Mouse (Mus musculus) frontal cortex, postnatal 25 days (tissue): ENCODE data around the gene Zmynd8.

Source experiments
- DNase-seq, 2 experiments: peaks; one replicate each; pipeline ENCODE4 v3.0.0; 2022; ENCODE audit warnings: low spot score in 2 of 2

Zmynd8 gene

DNA sequence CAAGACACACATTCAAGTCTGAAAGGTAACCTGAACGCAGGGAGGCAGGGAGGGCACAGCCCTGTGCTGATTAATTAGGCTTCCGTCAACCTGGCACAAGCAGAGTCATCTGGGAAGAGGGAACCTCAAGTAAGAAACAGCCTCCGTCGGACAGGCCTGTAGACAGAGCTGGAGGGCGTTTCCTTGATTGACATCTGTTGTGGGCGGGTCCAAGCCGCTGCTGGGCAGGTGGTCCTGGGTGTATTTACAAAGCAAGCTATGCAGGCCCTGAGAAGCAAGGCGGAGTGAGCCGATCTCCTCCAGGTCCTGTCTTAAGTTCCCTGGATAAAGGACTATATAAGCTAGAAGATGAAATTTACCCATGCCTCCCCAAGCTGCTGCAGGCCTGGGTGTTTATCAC is 65.3 kb downstream of the Zmynd8 start:
- no peak for DNase-seq

DNA sequence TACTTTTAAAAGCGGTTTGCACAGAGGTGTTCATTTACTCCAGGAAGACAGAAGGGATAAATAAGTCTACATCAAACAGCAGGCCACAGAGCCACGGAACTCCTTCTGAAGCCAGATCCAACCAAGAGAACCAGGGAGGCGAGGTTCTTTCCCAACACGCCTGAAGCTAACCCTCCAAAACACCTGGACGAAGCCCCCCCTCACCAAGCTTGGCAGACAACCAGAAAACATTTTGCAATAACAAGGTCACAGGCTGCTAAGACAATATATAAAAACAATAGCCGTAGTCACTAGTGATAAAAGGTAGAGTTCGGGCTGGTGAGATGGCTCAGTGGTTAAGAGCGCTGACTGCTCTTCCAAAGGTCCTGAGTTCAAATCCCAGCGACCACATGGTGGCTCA is 66.1 kb downstream of the Zmynd8 start:
- no peak for DNase-seq

DNA sequence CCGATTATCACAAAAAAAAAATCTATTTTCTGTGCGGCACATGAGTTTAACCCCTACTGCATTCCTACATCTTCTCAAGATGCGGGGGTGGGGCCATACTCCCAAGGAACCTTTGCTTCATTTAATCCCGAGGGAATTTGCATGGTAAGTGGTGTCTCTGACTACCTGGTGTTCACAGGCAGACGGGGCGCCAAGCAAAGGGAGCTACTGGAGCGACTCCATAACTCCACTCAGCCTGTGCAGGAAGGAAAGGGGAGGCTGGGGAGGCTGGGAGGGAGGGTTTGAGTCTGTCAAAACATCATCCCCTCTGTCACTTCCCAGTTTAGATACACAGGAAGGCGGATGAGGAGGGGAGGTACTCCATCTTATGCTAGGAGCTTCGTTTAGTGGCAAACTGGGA is 66.5 kb downstream of the Zmynd8 start:
- DNase-seq, result no peak

DNA sequence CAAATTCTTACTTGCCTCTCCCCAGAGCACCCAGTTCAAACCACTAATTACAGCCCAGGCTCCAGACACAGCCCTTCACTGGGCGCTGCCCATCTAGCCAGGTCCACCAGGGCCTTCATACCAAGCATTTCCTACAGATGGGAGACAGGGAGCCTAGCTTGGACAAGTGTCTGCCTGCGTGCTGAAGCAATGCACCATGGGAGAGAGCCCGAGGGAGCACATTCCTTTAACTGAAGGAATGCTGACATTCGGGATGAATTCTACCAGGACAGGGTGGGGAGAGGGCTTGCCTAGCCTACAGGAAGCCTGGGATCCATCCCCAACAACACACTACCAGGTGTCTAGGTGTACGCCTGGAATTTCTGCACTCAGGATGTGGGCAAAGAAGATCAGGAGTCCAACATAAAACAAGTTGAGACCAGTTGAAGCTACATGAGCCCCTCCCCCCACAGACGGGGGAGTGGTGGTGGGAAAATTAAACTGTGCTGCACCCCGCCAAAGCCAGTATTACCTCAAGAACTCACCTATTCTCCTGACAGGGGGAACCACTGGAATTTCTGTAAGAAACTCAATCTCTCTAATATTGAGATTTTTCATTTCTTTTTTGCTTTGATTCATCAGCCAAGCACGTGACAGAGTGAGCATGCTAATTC is 67.1 kb downstream of the Zmynd8 start:
- DNase-seq, result no peak

DNA sequence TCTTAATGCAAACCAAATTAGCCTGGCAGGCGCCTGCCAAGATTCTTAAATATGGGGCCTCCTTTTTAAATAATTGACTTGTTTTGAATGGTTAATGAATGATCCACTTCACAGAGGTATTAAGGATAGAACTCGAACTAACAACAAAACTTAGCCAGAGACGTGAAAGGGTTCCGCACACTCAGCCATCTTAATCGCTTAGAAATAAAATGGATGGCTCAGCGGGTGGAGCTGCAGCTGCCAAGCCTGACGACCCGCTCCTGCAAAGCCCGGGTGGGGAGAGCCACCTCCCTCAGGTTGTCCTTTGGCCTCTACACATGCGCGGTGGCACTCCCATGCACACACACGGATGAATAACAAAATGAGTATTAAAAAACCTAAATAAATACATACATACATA is 70.0 kb downstream of the Zmynd8 start:
- no peak for DNase-seq

DNA sequence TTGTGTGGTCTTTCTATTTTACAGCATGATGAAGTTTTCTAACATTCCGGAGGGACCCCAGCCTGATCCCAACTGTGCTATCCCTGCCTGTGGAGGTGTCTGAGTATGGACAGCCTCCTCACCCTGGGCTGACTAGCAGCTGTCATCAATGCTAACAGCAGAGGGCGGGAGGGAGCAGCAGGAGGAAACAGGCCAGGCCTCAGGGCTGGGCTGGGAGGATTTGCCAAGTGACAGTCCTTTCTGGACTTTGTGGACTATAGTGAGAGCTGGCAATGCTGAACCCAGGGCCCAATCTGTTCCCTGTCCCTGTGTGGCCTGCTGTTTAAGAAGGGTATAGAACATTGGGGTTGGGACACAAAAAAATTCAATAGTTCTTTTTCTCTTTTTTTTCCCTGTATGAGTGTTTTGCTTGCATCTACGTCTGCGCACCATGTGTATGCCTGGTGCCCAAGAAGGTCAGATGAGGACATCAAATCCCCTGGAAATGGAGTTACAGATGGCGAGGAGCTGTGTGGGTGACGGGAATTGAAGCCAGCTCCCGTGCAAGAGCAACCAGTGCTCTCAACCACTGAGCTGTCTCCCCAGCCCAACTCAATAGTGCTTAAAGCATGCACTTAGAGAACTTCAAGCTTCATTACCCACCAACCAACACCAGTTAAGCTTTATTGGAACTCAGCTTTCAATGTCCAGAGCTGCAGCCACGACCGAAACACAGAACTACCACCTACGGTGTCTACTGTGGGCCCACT is 72.7 kb downstream of the Zmynd8 start:
- peak in 1 of 2 experiments; percentile 55 for DNase-seq

DNA sequence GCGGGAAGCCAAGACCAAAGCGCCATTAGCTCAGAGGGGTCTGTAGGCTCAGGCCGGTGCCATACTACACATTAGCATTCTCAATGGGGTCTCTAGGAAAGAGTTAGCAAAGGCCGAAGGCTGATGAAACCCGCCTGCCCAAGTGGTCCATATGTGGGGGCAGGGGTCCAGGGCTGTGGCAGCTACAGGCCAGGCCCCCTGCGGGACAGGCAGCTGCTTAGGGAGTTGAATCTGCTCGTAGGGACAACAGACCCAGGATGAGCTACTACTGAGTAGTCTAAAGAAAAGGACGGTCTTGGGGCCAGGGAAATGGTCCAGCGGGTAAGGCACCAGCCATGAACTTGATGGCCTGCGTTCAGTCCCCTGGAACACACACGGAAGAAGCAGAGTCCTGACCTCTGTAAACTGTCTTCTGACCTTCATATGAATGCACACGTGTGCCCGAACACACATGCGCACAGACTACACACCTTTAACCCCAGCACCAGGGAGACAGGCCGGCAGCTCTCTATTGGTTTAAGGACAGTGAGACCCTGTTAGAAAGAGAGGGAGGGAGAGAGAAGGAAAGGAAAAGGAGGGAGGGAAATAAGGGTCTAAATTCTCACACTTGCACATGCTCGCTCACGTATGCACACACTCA is 73.4 kb downstream of the Zmynd8 start:
- DNase-seq, result no peak

DNA sequence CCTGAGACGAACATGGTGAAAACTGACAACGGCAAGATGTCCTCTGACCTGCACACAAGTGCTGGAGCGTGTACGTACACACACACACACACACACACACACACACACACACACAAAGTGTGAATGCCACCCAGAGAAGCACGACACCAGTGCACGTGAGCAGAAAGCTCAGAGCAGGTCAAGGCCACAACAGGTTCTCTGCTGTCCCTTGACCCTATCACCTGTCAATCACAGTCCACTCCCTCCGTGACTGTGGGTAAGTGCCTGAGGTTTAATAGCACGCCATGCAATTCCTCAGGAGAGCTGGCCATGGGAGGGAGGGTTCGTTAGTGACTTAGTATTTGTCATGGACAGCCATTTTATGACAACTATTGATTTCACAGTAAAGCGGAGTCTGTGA is 74.0 kb downstream of the Zmynd8 start:
- DNase-seq, result no peak

DNA sequence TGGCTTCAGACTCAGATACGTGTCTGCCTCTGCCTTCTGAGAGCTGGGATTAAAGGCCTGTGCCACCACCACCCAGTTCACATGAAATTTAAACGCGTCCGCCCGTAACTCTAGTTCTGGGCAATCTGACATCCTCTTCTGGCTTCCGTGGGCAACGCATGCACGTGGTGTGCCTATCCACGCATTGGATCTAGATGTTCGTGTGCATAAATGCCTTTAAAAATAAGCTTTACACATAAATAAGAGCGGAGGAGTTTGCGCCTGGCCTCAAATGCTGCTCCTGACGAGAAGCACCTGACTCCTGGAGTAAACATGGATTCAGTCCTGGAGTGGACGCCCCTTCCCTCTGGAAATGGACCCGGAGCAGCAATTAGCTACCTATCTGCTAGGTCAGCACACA is 76.3 kb downstream of the Zmynd8 start:
- no peak for DNase-seq

DNA sequence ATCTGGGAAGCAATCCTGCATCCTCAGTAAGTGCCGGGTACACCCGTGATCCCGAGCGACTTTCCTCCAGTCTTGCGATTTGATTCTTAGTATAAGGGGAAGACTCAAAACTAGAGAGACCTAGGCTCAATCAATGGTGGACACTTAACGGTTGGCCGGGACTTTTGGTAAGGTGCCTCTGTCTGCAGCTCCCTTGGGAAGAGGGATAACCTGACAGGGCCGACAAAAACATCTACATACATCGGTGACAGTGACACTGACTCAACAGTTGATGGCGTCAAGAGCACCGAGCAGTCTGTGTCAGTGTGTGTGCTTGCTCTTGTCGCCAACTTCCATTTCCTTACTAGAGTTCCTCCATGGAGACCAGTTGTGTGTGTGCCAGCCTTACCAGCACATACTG is 77.1 kb downstream of the Zmynd8 start:
- DNase-seq, result no peak

DNA sequence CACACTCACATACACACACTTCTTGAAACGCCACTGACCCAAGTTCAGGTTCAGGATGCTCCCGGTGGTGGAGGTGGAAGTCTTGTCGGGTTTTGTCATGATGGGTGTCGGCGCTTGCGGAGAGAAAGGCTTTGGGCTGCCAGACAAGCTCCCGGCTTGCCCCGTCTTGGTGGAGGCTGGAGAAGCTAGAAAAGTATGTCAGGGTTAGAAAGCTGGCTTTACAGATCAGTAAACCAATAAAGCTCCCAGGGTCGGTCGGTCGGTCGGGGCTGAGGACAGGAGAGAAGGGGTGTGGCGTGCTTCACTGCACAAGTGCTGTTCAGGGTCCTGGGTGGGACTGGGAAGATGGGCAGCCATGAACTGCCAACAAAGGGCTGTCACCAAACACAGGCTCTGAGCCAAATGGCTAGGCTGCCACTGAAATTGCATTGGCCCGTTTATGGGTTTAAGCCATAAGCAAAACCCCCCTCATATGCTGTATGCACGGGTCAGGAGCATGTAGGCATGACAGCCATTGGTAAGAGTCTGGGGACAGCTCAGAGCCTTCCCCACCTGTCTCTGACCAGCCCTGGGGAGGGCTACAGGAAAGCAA is 78.2 kb downstream of the Zmynd8 start:
- no peak for DNase-seq

DNA sequence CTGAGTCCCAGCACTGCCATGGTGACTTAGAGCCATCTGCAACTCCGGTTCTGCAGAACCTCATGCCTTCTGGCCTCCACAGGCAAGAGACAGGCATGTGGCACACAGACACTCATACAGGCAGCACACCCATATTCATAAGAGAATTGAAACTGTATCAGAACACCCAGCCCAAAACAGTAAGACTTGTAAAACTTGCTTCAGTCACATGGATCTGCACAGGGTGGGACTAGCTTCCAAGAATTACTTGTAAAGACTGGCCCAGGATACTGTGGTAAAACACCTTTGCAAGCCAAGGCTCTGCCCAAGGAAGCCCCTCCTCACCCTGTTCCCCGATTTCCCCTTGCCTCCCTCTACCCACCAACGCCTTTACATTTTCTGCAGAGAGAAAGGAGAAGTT is 78.7 kb downstream of the Zmynd8 start:
- no peak for DNase-seq

DNA sequence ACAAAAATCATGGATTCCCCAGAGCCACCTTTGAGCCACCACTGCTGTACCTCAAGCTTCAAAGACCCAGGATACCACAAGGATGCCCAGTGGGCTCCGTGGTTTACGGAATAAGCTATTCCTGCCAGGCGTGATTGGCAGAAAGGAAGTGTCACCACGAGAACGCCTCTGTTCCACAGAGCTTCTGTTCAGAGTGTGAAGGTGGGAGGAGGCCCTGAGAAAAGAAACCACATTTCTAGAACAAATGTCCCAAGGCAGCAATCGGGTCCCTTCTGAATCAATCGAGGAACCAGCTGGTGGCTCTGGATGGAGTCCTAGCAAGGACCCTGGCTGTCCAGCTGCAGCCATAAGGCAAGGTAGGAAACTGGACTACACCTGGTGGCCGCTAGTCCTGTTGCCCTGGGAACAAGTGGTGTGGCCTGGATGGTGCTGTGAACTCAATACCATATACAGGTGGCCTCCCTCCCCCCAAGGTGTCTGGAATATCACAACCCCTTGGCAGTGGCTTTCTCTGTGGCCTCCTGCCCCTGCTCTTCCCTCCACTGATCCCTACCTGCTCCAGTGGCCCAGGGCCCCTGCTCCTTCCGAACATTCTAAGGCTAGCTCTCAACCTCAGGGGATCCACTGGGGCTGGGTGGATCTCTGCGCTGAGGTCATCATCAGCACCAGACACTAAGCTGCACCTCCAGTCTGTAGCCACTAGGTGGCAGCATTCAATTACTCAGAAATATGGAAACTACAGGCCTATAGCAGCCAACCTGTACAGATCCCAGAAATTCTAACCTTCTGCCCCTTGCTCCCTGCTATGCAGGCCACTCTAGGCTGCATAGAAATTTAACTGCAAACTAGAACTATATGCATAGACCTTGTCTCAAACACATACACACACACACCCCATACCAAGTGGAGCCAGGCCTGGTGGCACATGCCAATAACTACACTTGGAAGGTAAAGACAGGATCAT is 79.5 kb downstream of the Zmynd8 start:
- peak; percentile 57 to 67 for DNase-seq

DNA sequence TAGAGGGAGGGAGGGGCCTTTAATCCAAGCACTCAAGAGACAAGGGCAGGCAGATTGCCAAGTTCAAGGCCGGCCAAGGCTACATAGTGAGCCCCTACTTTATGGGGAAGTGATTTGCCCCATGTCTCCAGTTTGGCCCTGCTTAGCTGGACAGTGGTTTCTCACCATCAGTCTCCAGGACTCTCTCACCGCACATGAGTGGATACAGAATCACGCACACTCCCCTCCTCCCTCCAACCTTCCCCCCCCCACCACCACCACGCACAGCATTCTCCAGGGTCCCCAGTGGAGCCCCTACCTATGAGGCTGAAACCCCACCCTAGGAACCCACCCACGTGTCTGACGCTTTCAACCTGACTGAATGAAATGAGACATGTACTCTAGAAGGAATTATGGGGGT is 80.2 kb downstream of the Zmynd8 start:
- no peak for DNase-seq

DNA sequence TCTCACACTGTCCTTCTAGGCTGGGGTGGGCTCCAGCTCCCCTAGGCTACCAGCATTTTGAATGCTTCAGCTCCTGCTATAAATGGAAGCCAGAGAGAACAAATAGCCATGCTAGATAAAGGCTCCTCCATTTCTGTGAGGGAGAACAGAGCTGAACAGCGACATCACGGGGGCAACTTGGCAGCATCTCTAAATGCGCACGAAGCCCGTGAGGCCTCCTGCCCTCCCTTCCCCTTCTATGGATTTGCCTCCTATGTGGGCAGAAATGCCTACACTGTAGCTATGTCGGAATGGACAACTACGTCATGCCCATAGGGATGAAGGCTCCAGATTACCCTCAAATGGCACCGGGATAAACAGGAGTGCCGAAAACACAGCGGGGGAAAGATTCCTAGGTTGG is 81.4 kb downstream of the Zmynd8 start:
- DNase-seq, result no peak

DNA sequence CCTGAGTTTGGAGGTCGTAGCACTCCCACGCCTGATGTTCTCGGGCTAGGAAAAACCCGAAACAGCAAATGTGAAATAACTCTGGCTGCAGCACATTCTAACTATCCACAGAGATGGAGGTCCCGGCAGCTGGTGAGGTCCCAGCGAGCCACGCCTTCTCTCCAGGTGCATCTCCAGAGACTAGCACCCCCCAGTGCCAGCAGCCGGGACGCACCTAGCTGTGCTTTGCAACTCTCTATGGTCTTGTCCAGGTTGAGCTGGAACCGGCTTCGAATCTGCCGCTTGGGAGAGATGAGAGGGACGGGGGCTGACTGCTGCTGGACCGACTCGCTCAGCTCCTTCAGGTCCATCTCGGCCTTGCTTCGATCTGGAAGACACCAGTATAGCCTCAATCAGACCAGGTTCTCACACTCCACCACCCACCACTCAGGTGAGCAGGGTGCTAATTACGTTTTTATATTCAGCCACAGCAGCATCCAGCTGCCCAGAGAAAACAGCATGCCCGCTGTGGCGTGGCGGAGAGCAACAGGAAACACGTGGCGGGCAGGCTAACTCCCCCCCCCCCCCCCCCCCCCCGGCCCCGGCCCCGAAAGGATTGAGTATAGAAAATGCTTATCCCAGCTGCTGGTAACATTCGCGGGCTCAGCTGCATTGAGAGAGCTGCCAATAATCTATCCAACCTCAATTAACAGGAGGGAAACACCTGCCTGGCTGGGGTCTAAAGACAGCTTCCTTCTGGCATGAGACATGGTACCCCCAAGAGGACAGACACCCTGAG is 83.5 kb downstream of the Zmynd8 start:
- no peak for DNase-seq

DNA sequence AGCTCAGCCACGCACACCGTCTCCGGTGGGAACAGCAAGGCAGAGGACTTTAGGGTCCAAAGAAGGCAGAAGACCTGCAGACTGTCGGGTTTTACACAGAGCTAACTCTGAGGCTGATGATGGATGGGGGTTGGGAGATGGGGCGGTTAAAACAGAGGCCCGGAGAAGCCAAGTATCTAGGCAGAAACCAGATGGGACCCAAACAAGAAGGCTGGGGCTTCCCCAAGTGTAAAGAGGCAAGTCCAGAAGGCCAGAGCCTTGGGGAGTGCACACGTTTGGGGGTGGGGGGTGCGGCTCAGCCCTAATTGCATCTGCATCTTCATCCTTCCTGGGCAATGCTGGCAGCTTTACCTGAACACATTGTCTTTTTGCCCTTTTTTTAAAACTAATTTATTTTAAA is 85.9 kb downstream of the Zmynd8 start:
- no peak for DNase-seq

DNA sequence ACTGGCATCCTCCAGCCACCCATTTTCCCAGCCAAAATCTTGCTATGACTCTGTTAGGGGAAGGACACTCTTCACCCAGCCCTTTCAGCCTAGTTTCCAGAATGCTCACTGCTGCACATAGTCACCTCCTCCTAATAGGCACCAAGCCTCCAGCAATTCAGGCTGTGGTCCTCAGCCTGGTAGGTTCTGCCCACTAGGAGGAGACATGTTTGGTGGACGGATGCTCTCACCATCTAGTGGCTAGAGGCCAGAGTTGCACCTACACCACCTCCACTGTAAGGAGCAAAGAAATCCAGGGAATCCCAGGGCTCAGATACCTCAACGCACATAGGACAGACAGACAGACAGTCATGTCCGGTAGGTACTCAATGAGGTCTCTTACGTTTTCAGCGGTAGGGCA is 87.3 kb downstream of the Zmynd8 start:
- DNase-seq, result peak in 1 of 2 experiments; percentile 49

DNA sequence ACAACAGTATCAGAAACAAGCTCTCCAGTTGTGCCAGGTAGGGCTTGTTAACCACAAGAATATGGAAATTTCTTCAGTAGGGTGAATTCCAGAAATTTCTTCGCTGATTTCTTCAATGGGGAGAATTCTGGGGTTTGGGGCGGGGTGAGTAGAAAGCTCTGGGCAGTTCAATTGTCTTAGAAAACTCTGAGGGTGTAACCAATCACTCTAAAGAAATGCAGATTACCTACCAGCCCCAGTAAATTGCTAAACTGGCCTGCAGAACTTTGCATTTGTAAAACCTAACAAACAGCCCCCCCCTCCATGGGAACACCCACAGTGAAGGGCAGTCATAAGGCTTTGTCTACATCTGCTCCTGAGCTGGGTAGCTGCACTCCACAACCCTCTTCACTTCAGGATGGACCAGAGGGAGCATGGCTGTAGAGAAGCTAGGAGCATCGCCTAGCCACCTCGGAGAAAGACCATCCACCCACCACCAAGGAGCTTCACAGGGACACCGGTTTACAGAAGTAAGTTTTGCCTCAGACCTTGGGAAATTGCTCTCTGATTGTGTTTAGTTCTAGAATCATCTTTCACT is 88.8 kb downstream of the Zmynd8 start:
- no peak for DNase-seq

DNA sequence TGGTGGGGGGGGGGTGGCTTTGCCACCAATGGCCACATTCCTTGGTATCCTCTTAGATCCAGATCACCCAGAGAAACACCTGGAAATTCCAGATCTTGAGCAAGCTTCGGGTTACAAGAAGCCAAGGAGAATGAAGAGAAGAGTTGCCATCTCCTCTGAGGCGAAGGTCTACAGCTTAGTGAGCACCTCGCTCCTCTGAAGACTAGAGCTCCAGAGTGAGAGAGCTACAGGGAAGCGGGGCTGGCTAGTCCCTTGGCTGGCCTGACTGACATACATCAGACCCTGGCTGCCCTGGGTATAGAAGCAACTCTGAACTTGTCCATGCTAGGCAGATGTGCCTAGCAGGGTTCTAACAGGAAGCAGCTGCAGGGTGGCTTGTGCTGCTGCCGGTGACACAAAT is 89.7 kb downstream of the Zmynd8 start:
- DNase-seq, result no peak
